Mouse (Mus musculus): Measurements from ENCODE around the gene Gm2a. TPM values are rescaled to one million over a fixed set of nuclear protein-coding genes. Genes with fewer than 3 reads are reported as not detected.
A peak's percentile ranks its signal among the peaks of the same experiment; 100 is the strongest.

The Gm2a gene
- polyA plus RNA-seq, 1 experiment: 231 TPM

DNA sequence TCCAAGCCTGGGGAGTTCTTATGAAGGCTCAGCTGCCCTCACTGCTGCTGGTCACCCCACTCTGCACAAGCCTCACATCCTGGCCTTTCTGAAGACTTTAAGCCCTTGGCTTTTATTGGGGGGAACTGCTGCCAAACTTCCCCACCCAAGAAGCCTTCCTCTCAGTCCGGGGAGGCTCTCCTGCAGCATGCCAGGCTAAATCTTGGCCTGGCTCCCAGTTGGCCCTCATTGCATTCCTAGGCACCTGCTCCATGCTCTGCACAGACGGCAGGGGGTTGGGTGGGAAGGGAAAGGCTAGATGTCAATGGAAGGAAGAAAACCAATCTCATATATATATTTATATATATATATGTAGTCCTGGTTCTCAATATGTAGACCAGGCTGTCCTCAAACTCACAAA is 22.3 kb upstream of the Gm2a start:
- Histone ChIP-seq H3K4me1 (ENCODE audit: control insufficient read depth, insufficient read depth, low read length) (peaks cover 11% of the 10 kb centered on the region), H3K4me3 (ENCODE audit: insufficient read depth, low read length) (no peak overlapping the region), H3K27ac (ENCODE audit: insufficient read depth, low read depth, low read length) (no peak overlapping the region)
- no peak for TF ChIP-seq CTCF (IDR thresholded peaks at IDR 0.05; ENCODE audit: low read depth, low read length)
- TF ChIP-seq POLR2A (IDR thresholded peaks at IDR 0.05; ENCODE audit: borderline replicate concordance, low read depth, low read length): no peak

DNA sequence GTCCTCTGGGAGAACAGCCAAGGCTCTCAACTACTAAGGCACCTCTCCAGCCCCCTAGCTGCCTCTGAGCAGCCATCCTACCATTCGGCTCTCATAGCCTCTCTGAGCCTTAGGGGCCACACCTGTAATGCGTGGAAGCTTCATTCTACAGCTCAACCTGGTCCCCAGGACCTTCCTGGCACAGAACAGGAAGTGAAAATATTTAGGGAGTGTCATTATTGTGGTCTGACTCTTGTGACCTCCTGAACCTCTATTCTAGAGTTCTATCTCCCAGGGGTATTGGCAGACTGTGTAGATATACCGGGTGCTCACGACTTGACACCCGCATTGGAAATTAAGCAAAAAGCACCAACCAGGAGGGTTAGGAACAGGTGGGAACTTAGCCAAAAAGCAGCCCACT is 21.7 kb upstream of the Gm2a start:
- Histone ChIP-seq H3K27ac (ENCODE audit: insufficient read depth, low read depth, low read length) (no peak overlapping the region), H3K4me1 (ENCODE audit: control insufficient read depth, insufficient read depth, low read length) (peaks cover 11% of the 10 kb centered on the region), H3K4me3 (ENCODE audit: insufficient read depth, low read length) (no peak overlapping the region)
- TF ChIP-seq CTCF (IDR thresholded peaks at IDR 0.05; ENCODE audit: low read depth, low read length) (no peak), POLR2A (IDR thresholded peaks at IDR 0.05; ENCODE audit: borderline replicate concordance, low read depth, low read length) (no peak)

DNA sequence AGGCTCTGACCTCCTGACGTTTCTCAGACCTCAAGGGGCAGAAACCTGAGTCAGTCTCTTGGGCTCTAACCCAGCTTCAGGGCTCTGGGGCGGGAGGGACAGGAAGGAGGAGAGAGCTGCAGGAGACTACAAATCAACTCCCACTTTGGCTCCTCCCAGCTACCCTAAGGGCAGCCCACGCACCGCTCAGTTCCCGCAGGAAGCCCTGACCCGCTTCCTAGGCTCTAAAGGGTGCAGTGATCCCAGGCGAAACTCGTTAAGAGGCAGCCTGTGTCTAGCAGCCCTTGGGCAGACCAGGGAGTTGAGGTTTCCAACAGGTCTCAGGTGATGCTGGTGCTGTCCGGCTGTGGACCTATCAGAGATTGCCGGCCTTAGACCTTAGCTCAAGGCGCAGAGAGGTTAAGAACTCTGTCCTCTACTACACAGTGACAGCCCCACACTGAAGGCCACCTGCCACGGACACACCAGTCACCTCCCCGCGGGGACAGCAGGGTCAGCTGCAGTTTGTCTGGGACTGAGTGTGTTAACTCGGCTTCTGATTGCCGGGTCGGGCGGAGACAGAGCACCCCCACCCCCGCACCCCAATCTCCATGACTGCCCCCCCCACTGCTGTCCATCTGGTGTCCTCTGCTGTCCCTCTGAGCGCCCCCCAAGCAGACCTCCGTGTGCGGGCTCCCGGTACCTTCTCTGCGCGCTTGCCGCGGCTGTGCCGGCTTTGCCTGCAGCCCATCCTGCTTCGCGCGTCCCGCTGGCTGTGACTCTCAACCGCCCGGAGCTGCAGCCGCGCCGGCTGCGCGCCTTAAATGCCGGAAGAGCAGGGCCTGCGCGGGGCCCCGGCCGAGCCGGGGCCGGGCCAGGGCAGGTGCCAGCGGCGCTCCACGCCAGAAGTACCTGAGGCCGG is 20.3 kb upstream of the Gm2a start, which contains the start of gene Ccdc69:
TSS of gene Ccdc69 (minus strand) at position 801 of the 901 bp plus-strand sequence.
- Histone ChIP-seq H3K4me1 (ENCODE audit: control insufficient read depth, insufficient read depth, low read length) (peaks cover 11% of the 10 kb centered on the region), H3K27ac (ENCODE audit: insufficient read depth, low read depth, low read length) (no peak within 1 kb of the TSS), H3K4me3 (ENCODE audit: insufficient read depth, low read length) (peak within 1 kb of the TSS; percentile 56)
- peak; percentile 31; the same call in 1 of the 2 replicates for TF ChIP-seq POLR2A (IDR thresholded peaks at IDR 0.05; ENCODE audit: borderline replicate concordance, low read depth, low read length)
- TF ChIP-seq CTCF (IDR thresholded peaks at IDR 0.05; ENCODE audit: low read depth, low read length): no peak

DNA sequence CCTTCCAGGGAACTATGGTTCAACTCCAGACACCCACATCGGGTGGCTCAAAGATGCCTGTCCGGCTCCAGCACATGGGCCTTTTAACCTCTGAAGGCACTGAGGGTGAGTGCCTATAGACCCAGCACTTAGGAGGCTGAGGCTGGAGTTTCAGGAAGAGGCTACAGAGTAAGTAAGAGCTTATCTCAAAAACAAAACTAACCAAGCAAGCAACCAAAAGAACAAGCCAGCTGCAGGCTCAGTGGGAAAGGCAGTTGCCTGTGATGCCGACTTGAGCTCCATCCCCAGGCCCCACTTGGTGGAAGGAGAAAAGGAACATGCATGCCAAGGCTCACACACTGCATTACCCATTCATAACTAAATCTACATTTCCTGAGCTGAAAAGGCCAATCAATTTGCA is 19.4 kb upstream of the Gm2a start:
- TF ChIP-seq POLR2A (IDR thresholded peaks at IDR 0.05; ENCODE audit: borderline replicate concordance, low read depth, low read length) (no peak), CTCF (IDR thresholded peaks at IDR 0.05; ENCODE audit: low read depth, low read length) (no peak)
- H3K4me3 ChIP-seq (ENCODE audit: insufficient read depth, low read length): no peak overlapping the region
- H3K27ac ChIP-seq (ENCODE audit: insufficient read depth, low read depth, low read length): no peak overlapping the region

DNA sequence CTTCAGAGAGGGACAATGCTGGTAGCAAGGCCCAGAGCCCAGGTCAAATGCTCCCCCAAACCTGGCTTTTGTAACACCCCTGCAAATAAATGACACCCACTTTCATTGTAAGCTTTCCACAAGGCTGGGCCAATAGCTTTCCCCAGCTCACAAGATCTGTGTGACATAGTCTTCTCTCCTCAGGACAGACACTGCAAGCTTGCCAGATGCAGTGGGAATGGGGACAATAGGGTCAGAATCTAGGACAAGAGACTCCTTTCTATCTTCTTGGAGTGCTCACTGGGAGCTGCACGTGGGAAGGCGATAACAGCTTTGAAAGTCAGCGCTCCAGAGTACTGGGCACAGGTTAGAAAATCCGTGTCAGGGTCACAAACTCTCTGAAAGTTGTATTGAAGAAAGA is 18.7 kb upstream of the Gm2a start:
- TF ChIP-seq POLR2A (IDR thresholded peaks at IDR 0.05; ENCODE audit: borderline replicate concordance, low read depth, low read length) (no peak), CTCF (IDR thresholded peaks at IDR 0.05; ENCODE audit: low read depth, low read length) (no peak)
- H3K4me3 ChIP-seq (ENCODE audit: insufficient read depth, low read length): no peak overlapping the region
- H3K4me1 ChIP-seq (ENCODE audit: control insufficient read depth, insufficient read depth, low read length): peaks cover 11% of the 10 kb centered on the region
- H3K27ac ChIP-seq (ENCODE audit: insufficient read depth, low read depth, low read length): no peak overlapping the region

More for the DNA sequence above, 19.4 kb upstream of the Gm2a start:
- H3K4me1 ChIP-seq (ENCODE audit: control insufficient read depth, insufficient read depth, low read length): peaks cover 11% of the 10 kb centered on the region

DNA sequence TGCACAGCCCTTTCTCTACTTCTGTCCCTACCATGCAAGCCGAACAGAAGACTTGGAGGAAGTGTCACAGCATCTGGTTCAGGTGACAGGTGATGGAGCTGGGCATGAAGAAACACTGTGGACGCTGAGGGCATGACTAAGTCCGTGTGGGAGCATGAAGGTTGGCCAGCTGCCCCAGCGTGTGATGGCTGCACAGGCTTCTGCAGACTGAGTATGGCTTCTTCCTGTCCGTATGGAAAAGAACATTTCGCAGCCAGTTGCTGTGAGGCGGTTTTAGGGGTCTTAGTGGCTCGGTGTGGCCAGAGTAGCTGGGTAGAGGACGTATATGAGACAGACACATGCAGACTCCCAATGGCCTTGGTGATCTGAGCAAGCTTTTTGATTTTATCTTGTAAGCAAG is 16.7 kb upstream of the Gm2a start:
- Histone ChIP-seq H3K4me3 (ENCODE audit: insufficient read depth, low read length) (no peak overlapping the region), H3K4me1 (ENCODE audit: control insufficient read depth, insufficient read depth, low read length) (peaks cover 10% of the 10 kb centered on the region), H3K27ac (ENCODE audit: insufficient read depth, low read depth, low read length) (no peak overlapping the region)
- TF ChIP-seq POLR2A (IDR thresholded peaks at IDR 0.05; ENCODE audit: borderline replicate concordance, low read depth, low read length) (no peak), CTCF (IDR thresholded peaks at IDR 0.05; ENCODE audit: low read depth, low read length) (no peak)

DNA sequence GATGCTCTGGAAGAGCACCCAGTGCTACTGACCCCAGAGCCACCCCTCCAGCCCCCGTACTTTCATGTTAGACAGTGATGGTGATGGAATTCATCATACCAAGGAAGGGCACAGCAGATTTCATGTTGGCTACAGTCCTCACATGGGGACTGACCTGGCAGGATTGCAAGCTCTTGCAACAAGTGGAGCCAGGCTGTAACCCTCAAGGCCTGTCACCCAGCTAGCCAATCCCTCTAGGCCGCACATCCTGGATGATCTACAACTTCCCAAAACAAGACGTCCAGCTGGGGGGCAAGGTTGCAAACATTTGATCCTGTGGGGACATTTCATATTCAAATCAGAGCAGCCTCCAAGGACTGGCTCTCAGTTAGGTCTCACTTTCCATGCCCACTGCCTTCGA is 13.3 kb upstream of the Gm2a start:
- no peak for TF ChIP-seq CTCF (IDR thresholded peaks at IDR 0.05; ENCODE audit: low read depth, low read length)
- no peak for TF ChIP-seq POLR2A (IDR thresholded peaks at IDR 0.05; ENCODE audit: borderline replicate concordance, low read depth, low read length)
- no peak overlapping the region for H3K27ac ChIP-seq (ENCODE audit: insufficient read depth, low read depth, low read length)
- no peak overlapping the region for H3K4me3 ChIP-seq (ENCODE audit: insufficient read depth, low read length)
- no peaks in the 10 kb centered on the region for H3K4me1 ChIP-seq (ENCODE audit: control insufficient read depth, insufficient read depth, low read length)

DNA sequence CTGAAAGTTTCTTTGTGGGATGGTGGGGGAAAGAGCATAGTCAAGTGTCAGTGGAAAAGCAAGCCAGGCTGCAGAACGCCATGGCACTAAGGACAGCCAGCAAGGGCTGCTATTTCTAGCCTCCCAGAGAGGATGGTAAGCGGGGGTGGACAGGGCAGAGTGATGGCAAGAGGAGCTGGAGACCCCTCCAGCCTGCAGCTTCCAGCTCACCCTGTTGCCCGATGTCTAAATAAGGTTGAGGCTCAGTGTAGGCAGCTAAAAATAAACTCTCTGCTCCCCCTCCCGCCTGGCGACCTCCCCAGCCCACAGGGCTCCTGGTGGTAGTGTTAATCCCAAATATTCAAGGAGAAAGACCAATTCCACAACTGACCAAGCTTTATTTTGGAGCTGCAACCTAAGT is 12.5 kb upstream of the Gm2a start:
- Histone ChIP-seq H3K4me1 (ENCODE audit: control insufficient read depth, insufficient read depth, low read length) (no peaks in the 10 kb centered on the region), H3K4me3 (ENCODE audit: insufficient read depth, low read length) (no peak overlapping the region), H3K27ac (ENCODE audit: insufficient read depth, low read depth, low read length) (no peak overlapping the region)
- TF ChIP-seq CTCF (IDR thresholded peaks at IDR 0.05; ENCODE audit: low read depth, low read length): no peak
- TF ChIP-seq POLR2A (IDR thresholded peaks at IDR 0.05; ENCODE audit: borderline replicate concordance, low read depth, low read length): no peak

DNA sequence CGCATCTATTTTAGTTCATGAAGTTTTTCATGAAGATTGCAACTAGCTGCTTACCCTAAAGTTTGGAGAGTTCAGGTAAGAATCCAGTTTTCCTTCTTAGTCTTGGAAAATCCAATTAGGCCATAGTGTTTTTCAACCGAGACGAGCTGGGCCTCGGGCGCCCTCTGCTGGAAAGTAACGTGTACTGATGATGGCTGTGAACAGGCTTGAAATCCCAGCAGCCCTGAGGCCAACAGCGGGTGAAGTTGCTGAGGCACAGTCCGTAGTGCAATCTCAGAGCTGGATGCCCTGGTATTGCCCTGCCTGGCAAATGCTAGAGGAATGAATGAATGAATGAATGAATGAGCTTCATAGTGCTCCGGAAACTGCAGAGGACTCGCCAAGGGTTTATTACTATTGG is 10.9 kb upstream of the Gm2a start:
- Histone ChIP-seq H3K27ac (ENCODE audit: insufficient read depth, low read depth, low read length) (no peak overlapping the region), H3K4me1 (ENCODE audit: control insufficient read depth, insufficient read depth, low read length) (no peaks in the 10 kb centered on the region), H3K4me3 (ENCODE audit: insufficient read depth, low read length) (no peak overlapping the region)
- no peak for TF ChIP-seq POLR2A (IDR thresholded peaks at IDR 0.05; ENCODE audit: borderline replicate concordance, low read depth, low read length)
- peak; percentile 71 for TF ChIP-seq CTCF (IDR thresholded peaks at IDR 0.05; ENCODE audit: low read depth, low read length)

DNA sequence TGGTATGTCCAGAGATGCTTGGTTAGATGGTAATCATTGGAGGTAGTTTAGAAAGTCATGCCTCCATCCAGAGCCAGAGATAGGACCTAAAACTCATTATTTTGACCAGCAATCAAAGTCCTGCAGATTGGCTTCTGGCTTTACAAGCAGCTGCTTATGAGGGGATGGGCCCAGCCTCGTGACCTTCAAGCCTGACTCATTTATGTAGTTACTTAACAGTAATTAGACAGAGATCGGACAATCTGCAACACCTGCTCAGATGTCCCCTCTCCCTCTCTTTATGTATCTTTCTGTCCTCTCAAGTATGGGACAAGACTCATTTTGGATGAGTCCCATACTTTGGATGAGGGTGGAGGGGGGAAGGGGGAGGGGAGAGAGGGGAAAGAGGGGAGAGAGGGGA is 8.0 kb upstream of the Gm2a start:
- Histone ChIP-seq H3K4me3 (ENCODE audit: insufficient read depth, low read length) (no peak overlapping the region), H3K4me1 (ENCODE audit: control insufficient read depth, insufficient read depth, low read length) (no peaks in the 10 kb centered on the region), H3K27ac (ENCODE audit: insufficient read depth, low read depth, low read length) (no peak overlapping the region)
- no peak for TF ChIP-seq CTCF (IDR thresholded peaks at IDR 0.05; ENCODE audit: low read depth, low read length)
- no peak for TF ChIP-seq POLR2A (IDR thresholded peaks at IDR 0.05; ENCODE audit: borderline replicate concordance, low read depth, low read length)

Data from bone marrow macrophage, adult 2 months (primary cell).